In genomic region chr1:95066040-95066439, GRCm38 (mm10) we compare ENCODE assay signal across 16 mouse cellular contexts.
"Had no signal": no experiment of that assay in that cellular context is flagged by ENCODE, and none has a peak within 500 bp of the region (broad histone marks: within the 10 kb centered on the region; RNA-seq: fewer than 3 reads in every experiment).

No protein-coding gene starts in this region.

- H3K4me3 ChIP-seq: neural tube, embryonic 13.5 days; neural tube, embryonic 15.5 days; stomach, embryonic 15.5 days had no signal

- H3K27me3 ChIP-seq: neural tube, embryonic 13.5 days; neural tube, embryonic 15.5 days; stomach, embryonic 15.5 days had no signal

- H3K9me3 ChIP-seq: neural tube, embryonic 13.5 days; neural tube, embryonic 15.5 days; stomach, embryonic 15.5 days had no signal

- H3K27ac ChIP-seq: neural tube, embryonic 13.5 days; neural tube, embryonic 15.5 days; stomach, embryonic 15.5 days; stomach, postnatal 0 days had no signal

- H3K36me3 ChIP-seq: neural tube, embryonic 13.5 days; neural tube, embryonic 15.5 days; stomach, embryonic 15.5 days had no signal

- H3K4me2 ChIP-seq: neural tube, embryonic 13.5 days; neural tube, embryonic 15.5 days; stomach, embryonic 15.5 days had no signal

- DNase-seq: retina, postnatal 1 day; right cerebral cortex, adult 18-20 months; right cerebral cortex, postnatal 14 days; right cerebral cortex, postnatal 25 days; right cerebral cortex, postnatal 4 days; spleen, adult 18-20 months; thymus, adult 18-20 months; thymus, adult 2 months; thymus, postnatal 14 days; thymus, postnatal 25 days; thymus, postnatal 36 days; thymus, postnatal 4 days had no signal

- H3K4me1 ChIP-seq: neural tube, embryonic 13.5 days; neural tube, embryonic 15.5 days; stomach, embryonic 15.5 days had no signal

- H3K9ac ChIP-seq: neural tube, embryonic 13.5 days; neural tube, embryonic 15.5 days; stomach, embryonic 15.5 days had no signal
